Mouse (Mus musculus): ENCODE measurements around the gene Mboat2. TPM values are rescaled to one million over a fixed set of nuclear protein-coding genes. Genes with fewer than 3 reads are reported as not detected.
A peak's percentile ranks its signal among the peaks of the same experiment; 100 is the strongest.

The Mboat2 gene
- polyA plus RNA-seq, 1 experiment from 2014 or later, result 44.5 TPM

DNA sequence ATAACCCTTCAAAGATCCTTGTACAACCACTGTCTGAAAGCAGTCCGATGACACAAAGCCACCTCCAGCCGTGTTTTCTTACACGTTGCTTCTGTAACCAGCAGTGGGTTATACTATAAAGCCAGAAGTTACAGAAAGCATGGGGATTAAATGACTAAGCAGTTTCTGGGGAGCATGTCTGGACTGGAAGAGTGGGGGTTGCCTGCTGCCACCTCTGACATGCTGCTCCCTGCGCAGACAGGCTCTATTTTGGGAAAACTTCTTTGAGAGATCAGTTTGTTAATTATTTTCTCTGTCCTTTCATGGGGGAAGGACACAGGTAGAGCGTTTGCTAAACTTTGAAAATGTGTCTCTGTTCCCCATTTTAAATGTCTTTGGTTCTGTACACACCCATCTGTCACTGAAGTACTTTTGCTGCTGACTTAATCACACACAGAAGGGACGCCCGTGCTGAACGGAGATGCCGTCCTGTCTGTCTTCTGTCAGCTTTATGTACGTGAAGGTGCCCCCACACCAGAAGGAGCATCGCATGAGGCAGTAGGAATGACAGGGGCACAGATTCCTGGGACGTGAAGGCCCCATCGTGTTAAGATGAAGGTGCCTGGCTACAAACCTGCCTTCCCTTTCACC, 132.8 kb downstream of the Mboat2 start:
- DNase-seq (ENCODE audit: low spot score) (no peak), ATAC-seq (replicated peaks; ENCODE audit: low FRiP score, low read depth) (no peak)
- WGBS, result 45% methylated on average over 13 of the region's 13 CpGs
- Histone ChIP-seq H3K4me2 (ENCODE audit: low read length) (no peak overlapping the region), H3K9me3 (replicated peaks; ENCODE audit: low read length) (no peaks in the 10 kb centered on the region), H3K4me1 (replicated peaks; ENCODE audit: insufficient read depth, low read length) (no peaks in the 10 kb centered on the region), H3K4me3 (replicated peaks; ENCODE audit: low read depth, low read length) (no peak overlapping the region), H3K9ac (ENCODE audit: low read depth, low read length) (no peak overlapping the region), H3K36me3 (ENCODE audit: insufficient read depth, low read length) (no peaks in the 10 kb centered on the region), H3K27me3 (ENCODE audit: insufficient read depth, low read length) (no peaks in the 10 kb centered on the region), H3K27ac (peak overlapping the region; percentile 66)
- TF ChIP-seq CTCF (IDR thresholded peaks at IDR 0.05; ENCODE audit: low read depth), result no peak

DNA sequence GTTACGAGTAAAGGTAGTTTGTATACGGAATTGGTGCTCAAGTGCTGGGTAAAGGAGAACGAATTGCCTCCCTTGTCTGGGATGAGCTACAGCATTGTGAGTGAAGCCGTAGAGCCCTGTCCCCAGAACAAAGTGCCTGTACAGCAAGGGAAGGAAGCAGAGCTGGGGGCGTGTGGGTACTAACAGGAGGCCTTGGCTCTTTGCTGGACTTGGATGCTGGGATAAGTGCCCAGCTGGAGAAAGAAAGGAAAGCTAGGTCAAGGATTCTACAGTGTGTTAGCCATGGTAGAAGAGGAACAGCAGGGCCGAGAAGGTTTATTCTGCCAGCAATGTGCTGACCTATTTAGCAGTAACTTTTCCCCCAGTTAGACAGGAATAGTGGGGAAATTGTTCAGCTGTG, 134.7 kb downstream of the Mboat2 start:
- H3K27me3 ChIP-seq (ENCODE audit: insufficient read depth, low read length), result no peaks in the 10 kb centered on the region
- no peak overlapping the region for H3K4me2 ChIP-seq (ENCODE audit: low read length)
- no peak for TF ChIP-seq CTCF (IDR thresholded peaks at IDR 0.05; ENCODE audit: low read depth)
- 74% methylated on average over 6 of the region's 6 CpGs for WGBS
- no peaks in the 10 kb centered on the region for H3K36me3 ChIP-seq (ENCODE audit: insufficient read depth, low read length)
- no peaks in the 10 kb centered on the region for H3K9me3 ChIP-seq (replicated peaks; ENCODE audit: low read length)
- H3K4me3 ChIP-seq (replicated peaks; ENCODE audit: low read depth, low read length), result no peak overlapping the region
- H3K4me1 ChIP-seq (replicated peaks; ENCODE audit: insufficient read depth, low read length), result no peaks in the 10 kb centered on the region
- no peak overlapping the region for H3K27ac ChIP-seq
- ATAC-seq (replicated peaks; ENCODE audit: low FRiP score, low read depth), result no peak
- DNase-seq (ENCODE audit: low spot score), result no peak
- H3K9ac ChIP-seq (ENCODE audit: low read depth, low read length), result no peak overlapping the region

DNA sequence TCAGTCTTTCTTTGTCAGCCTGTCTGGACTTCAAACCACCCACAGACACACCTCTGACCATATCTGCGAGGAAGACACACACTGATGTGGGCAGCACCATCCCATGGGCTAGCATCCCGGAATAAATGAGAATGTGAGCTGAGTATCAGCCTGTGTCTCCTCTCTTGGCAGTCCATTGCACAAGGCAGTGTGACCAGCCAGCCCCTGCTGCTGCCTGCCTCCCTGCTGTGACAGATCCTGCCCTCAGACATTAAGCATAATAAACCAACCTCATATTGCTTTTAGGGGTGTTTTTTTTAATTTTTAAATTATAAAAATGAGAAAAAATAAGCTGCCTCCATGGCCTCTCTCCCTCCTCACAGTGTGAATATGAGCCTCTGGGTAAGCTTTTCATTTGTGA, 135.4 kb downstream of the Mboat2 start:
- Histone ChIP-seq H3K27me3 (ENCODE audit: insufficient read depth, low read length) (no peaks in the 10 kb centered on the region), H3K9ac (ENCODE audit: low read depth, low read length) (no peak overlapping the region), H3K4me3 (replicated peaks; ENCODE audit: low read depth, low read length) (no peak overlapping the region), H3K4me1 (replicated peaks; ENCODE audit: insufficient read depth, low read length) (no peaks in the 10 kb centered on the region), H3K4me2 (ENCODE audit: low read length) (no peak overlapping the region), H3K9me3 (replicated peaks; ENCODE audit: low read length) (no peaks in the 10 kb centered on the region), H3K36me3 (ENCODE audit: insufficient read depth, low read length) (no peaks in the 10 kb centered on the region), H3K27ac (no peak overlapping the region)
- no peak for TF ChIP-seq CTCF (IDR thresholded peaks at IDR 0.05; ENCODE audit: low read depth)
- ATAC-seq (replicated peaks; ENCODE audit: low FRiP score, low read depth) (no peak), DNase-seq (ENCODE audit: low spot score) (no peak)
- 92% methylated on average over 2 of the region's 2 CpGs for WGBS

DNA sequence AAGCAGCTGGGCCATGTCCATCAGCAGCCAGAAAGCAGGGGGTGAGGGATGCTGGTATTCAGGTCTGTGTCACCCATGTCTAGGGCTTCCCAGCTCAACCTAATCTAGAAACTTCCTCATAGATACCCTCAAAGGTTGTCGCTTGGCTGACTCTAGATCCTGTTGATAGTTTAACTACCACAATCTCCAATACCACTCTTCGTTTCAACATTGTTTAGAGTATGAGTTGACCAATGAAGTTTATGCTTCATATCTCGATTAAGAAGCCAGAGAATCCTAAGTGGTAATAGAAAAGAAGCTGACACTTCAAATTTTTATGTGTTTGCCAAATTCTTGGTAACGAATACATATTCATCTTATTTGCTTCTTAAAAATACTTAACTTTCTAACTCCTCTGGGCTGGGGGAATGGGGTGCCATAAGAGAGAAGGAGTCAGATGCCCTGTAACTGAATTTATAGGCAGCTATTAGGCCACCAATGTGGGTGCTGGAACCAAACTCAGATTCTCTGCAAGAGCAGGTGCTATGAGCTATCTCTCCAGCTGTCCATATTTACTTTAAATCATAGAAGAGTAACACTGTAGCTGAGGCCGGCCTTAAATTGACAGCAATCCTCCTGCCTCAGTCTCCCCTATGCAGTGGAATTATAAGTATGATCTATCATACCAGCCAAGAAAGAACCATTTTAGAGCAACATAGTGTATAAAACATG, 141.0 kb downstream of the Mboat2 start:
- no peak for TF ChIP-seq CTCF (IDR thresholded peaks at IDR 0.05; ENCODE audit: low read depth)
- DNase-seq (ENCODE audit: low spot score) (no peak), ATAC-seq (replicated peaks; ENCODE audit: low FRiP score, low read depth) (no peak)
- H3K27me3 ChIP-seq (ENCODE audit: insufficient read depth, low read length), result no peaks in the 10 kb centered on the region
- H3K4me2 ChIP-seq (ENCODE audit: low read length), result no peak overlapping the region
- no peak overlapping the region for H3K4me3 ChIP-seq (replicated peaks; ENCODE audit: low read depth, low read length)
- H3K9me3 ChIP-seq (replicated peaks; ENCODE audit: low read length), result no peaks in the 10 kb centered on the region
- H3K9ac ChIP-seq (ENCODE audit: low read depth, low read length), result no peak overlapping the region
- 86% methylated on average over 5 of the region's 5 CpGs for WGBS
- no peak overlapping the region for H3K27ac ChIP-seq
- H3K36me3 ChIP-seq (ENCODE audit: insufficient read depth, low read length), result no peaks in the 10 kb centered on the region
- no peaks in the 10 kb centered on the region for H3K4me1 ChIP-seq (replicated peaks; ENCODE audit: insufficient read depth, low read length)

DNA sequence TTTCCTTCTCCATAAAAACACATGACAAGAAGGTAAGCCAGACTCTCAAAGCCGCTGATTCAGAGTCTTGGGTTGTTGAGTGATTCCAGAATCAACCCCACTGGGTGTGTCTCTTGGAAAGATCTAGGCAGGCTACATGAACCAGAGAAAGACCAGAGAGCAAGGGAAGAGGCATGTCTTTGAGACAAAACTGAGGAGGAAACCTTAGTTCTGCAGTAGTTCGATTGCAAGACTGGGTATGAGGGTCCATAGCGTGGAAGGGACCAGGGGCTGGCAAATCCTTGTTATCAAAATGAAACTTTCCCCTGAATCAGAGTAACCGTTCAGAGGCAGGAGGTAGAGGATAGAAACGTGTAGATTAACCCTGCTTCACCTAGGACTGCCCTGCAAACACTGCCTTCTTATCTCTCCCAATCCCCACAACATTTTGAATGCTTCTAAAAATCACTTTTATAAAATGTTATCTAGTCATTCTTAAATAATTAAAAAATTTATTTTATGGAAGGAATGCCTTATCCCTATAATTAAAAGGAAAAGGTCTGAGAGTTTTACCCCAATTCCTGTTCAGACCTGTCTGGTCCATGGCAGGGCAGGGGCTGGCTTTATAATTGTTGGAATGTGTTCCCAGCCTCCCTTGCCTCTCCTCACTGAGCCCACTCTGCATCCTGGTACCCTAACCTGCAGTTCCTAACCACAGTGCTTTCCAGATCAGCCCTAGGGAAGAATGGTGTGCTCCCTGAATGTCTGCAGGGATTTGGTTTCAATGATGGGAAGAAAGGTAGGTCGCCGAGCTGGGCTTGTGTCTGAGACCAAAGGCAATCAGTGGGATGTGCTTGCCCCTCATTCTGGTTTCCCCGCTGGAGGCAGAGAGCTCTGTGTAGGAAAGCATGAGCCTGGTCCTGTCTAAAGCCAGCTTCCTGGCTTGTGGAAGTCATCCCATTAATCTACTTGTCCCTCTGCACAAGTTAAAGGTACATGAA, 142.0 kb downstream of the Mboat2 start:
- Histone ChIP-seq H3K4me3 (replicated peaks; ENCODE audit: low read depth, low read length) (no peak overlapping the region), H3K9me3 (replicated peaks; ENCODE audit: low read length) (no peaks in the 10 kb centered on the region), H3K27ac (no peak overlapping the region), H3K36me3 (ENCODE audit: insufficient read depth, low read length) (no peaks in the 10 kb centered on the region), H3K27me3 (ENCODE audit: insufficient read depth, low read length) (no peaks in the 10 kb centered on the region), H3K9ac (ENCODE audit: low read depth, low read length) (no peak overlapping the region), H3K4me1 (replicated peaks; ENCODE audit: insufficient read depth, low read length) (no peaks in the 10 kb centered on the region), H3K4me2 (ENCODE audit: low read length) (no peak overlapping the region)
- ATAC-seq (replicated peaks; ENCODE audit: low FRiP score, low read depth) (no peak), DNase-seq (ENCODE audit: low spot score) (no peak)
- TF ChIP-seq CTCF (IDR thresholded peaks at IDR 0.05; ENCODE audit: low read depth), result no peak
- 71% methylated on average over 8 of the region's 8 CpGs for WGBS

DNA sequence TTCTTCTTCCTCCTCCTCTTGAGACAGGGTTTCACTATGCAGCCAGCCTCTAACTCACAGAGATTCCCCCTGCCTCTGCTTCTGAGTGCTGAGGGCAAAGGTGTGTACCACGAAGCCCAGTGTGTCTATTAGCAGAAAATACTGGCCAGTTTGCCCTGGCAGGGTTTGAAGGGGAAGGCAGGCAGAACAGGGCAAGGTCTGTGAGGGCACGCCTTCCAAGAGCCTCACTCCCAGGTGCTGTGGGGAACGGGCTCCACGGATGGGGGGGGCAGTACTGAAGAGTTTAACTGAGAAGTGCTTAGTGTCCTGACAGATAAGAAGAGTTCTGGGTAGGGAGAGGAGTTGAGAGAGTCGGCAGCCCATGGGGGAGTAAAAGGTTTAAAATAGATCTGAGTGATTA, 142.9 kb downstream of the Mboat2 start:
- 48% methylated on average over 5 of the region's 5 CpGs for WGBS
- Histone ChIP-seq H3K27ac (no peak overlapping the region), H3K9ac (ENCODE audit: low read depth, low read length) (no peak overlapping the region), H3K4me2 (ENCODE audit: low read length) (no peak overlapping the region), H3K9me3 (replicated peaks; ENCODE audit: low read length) (no peaks in the 10 kb centered on the region), H3K27me3 (ENCODE audit: insufficient read depth, low read length) (no peaks in the 10 kb centered on the region), H3K4me3 (replicated peaks; ENCODE audit: low read depth, low read length) (no peak overlapping the region), H3K4me1 (replicated peaks; ENCODE audit: insufficient read depth, low read length) (no peaks in the 10 kb centered on the region), H3K36me3 (ENCODE audit: insufficient read depth, low read length) (no peaks in the 10 kb centered on the region)
- DNase-seq (ENCODE audit: low spot score) (no peak), ATAC-seq (replicated peaks; ENCODE audit: low FRiP score, low read depth) (0 out of 2 replicates have a peak, but pooled peaks have one; percentile 15)
- TF ChIP-seq CTCF (IDR thresholded peaks at IDR 0.05; ENCODE audit: low read depth), result no peak
